ENCODE assay signal across 17 mouse cellular contexts in genomic region chr6:52823064-52823463, GRCm38 (mm10).
"Had no signal": no experiment of that assay in that cellular context is flagged by ENCODE, and none has a peak within 500 bp of the region (broad histone marks: within the 10 kb centered on the region; RNA-seq: fewer than 3 reads in every experiment).

No protein-coding gene starts in this region.

- H3K36me3 ChIP-seq: intestine, embryonic 15.5 days; liver, embryonic 13.5 days; lung, embryonic 15.5 days; midbrain, embryonic 12.5 days; neural tube, embryonic 12.5 days; stomach, embryonic 15.5 days had no signal

- H3K4me1 ChIP-seq: intestine, embryonic 15.5 days; liver, embryonic 13.5 days; lung, embryonic 15.5 days; stomach, embryonic 15.5 days had no signal

- H3K4me3 ChIP-seq: intestine, embryonic 15.5 days; liver, embryonic 13.5 days; lung, embryonic 15.5 days; megakaryocyte, embryonic 14.5 days; midbrain, embryonic 12.5 days; neural tube, embryonic 12.5 days; stomach, embryonic 15.5 days had no signal

- H3K4me2 ChIP-seq: intestine, embryonic 15.5 days; liver, embryonic 13.5 days; lung, embryonic 15.5 days; midbrain, embryonic 12.5 days; neural tube, embryonic 12.5 days; stomach, embryonic 15.5 days had no signal

- DNase-seq: kidney, adult 18-20 months; kidney, postnatal 10 days; kidney, postnatal 4 days; left cerebral cortex, postnatal 4 days; liver, embryonic 13.5 days; liver, postnatal 0 days; lung, postnatal 14 days; right cerebral cortex, postnatal 14 days; thymus, adult 2 months; thymus, postnatal 25 days had no signal

- H3K27ac ChIP-seq: intestine, embryonic 15.5 days; liver, embryonic 13.5 days; lung, embryonic 15.5 days; macrophage; midbrain, embryonic 12.5 days; neural tube, embryonic 12.5 days; stomach, embryonic 15.5 days had no signal

- H3K9me3 ChIP-seq: intestine, embryonic 15.5 days; liver, embryonic 13.5 days; lung, embryonic 15.5 days; megakaryocyte, embryonic 14.5 days; midbrain, embryonic 12.5 days; neural tube, embryonic 12.5 days; stomach, embryonic 15.5 days had no signal

- H3K9ac ChIP-seq: intestine, embryonic 15.5 days; liver, embryonic 13.5 days; liver, postnatal 0 days; lung, embryonic 15.5 days; midbrain, embryonic 12.5 days; neural tube, embryonic 12.5 days; stomach, embryonic 15.5 days had no signal

- H3K27me3 ChIP-seq: intestine, embryonic 15.5 days; liver, embryonic 13.5 days; lung, embryonic 15.5 days; neural tube, embryonic 12.5 days; stomach, embryonic 15.5 days had no signal

- ATAC-seq: intestine, embryonic 15.5 days; liver, postnatal 0 days had no signal
